Mouse (Mus musculus): ENCODE results near the gene 1700021F05Rik.

DNA sequence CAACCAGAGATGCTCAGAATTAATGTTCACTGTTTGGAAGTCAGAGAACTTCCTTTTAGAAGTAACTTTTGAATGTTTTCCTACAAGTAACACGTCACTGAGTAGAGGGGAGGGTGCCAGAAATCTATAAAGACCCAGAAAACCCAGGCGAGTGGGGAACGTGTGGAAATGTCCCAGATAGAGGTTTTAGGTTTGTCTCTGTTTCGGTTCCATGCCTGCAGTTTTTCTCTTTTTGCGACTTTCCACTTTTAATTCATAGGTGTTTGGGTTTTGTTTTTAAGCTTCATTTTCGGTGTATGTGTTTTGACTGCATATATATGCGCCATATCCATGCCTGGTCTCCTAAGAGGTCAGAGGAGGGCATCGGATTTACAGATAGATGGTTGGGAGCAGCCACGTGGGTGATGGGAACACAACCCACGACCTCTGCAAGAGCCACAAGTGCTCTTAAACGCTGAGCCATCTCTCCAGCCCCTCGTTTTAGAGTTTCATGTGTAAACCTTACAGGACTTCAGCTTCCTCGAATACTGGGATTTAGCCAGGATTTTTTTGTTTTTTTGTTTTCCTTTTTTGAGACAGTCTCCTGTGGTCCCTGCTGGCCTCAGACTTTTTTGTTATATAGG is 60.5 kb downstream of the 1700021F05Rik start:
- TF ChIP-seq CTCF (IDR thresholded peaks at IDR 0.05; ENCODE audit: low read depth, low read length) (no peak), POLR2A (IDR thresholded peaks at IDR 0.05; ENCODE audit: insufficient read depth, low read length) (no peak), EP300 (IDR thresholded peaks at IDR 0.05; ENCODE audit: insufficient read depth, low read depth, low read length) (no peak)
